Mouse (Mus musculus) heart, postnatal 0 days (tissue): Measurements from ENCODE around the gene Cmya5. TPM values are rescaled to one million over a fixed set of nuclear protein-coding genes. Genes with fewer than 3 reads are reported as not detected.

Experiments used
- ATAC-seq: fragments of 200-750 bp; cut with Nextera tagmentation; 2 replicates; pipeline ENCODE4 v1.8.0; 2017; ENCODE audit warnings: low read depth, moderate number of reproducible peaks, moderate library complexity; ENCODE audit not compliant: insufficient read depth
- DNase-seq: peaks from one replicate; pipeline ENCODE4 v3.0.0-alpha.2; 2016; ENCODE audit warnings: low spot score
- H3K27ac ChIP-seq: fragments of 300-500 bp; sonication (generic); 2 replicates; pipeline ENCODE4 v1.5.1; 2014; ENCODE audit warnings: low read depth, mild to moderate bottlenecking
- H3K27me3 ChIP-seq: fragments of 300-500 bp; sonication (generic); 2 replicates; pipeline ENCODE4 v1.6.1; 2014; ENCODE audit warnings: low read length, mixed read lengths; ENCODE audit not compliant: control insufficient read depth, insufficient read depth
- H3K36me3 ChIP-seq: fragments of 300-500 bp; sonication (generic); replicated peaks from 2 replicates; pipeline ENCODE4 v1.6.1; 2014; ENCODE audit warnings: low read length, mixed read lengths; ENCODE audit not compliant: control insufficient read depth, insufficient read depth
- H3K4me1 ChIP-seq: fragments of 300-500 bp; sonication (generic); 2 replicates; pipeline ENCODE4 v1.6.1; 2014; ENCODE audit warnings: antibody characterized with exemption; ENCODE audit not compliant: control insufficient read depth, insufficient read depth
- H3K4me2 ChIP-seq: fragments of 300-500 bp; sonication (generic); 2 replicates; pipeline ENCODE4 v1.6.1; 2014; ENCODE audit warnings: low read depth, mild to moderate bottlenecking, low read length, moderate library complexity
- H3K4me3 ChIP-seq: fragments of 300-500 bp; sonication (generic); 2 replicates; pipeline ENCODE4 v1.5.1; 2014; ENCODE audit warnings: low read depth, low read length
- H3K9ac ChIP-seq: fragments of 300-500 bp; sonication (generic); replicated peaks from 2 replicates; pipeline ENCODE4 v1.6.1; 2014; ENCODE audit warnings: low read depth, low read length, mixed read lengths
- H3K9me3 ChIP-seq: fragments of 300-500 bp; sonication (generic); replicated peaks from 2 replicates; pipeline ENCODE4 v1.6.1; 2016; ENCODE audit warnings: low read length; ENCODE audit not compliant: control insufficient read depth
- CTCF ChIP-seq: IDR thresholded peaks from 2 replicates; pipeline ENCODE4 v1.5.1; 2016; ENCODE audit warnings: antibody characterized with exemption, control low read depth, low read depth
- EP300 ChIP-seq: IDR thresholded peaks from 2 replicates; pipeline ENCODE4 v1.6.1; 2016; ENCODE audit warnings: antibody characterized with exemption, low read depth
- WGBS: fragments of 180-500 bp; shearing (Covaris S2); extraction: QIAGEN DNeasy Blood & Tissue Kit; methylation state at CpG from one replicate; pipeline ENCODE4 v1.1.7; 2014; 5-methylcytosine and 5-hydroxymethylcytosine counted together
- polyA plus RNA-seq: library from polyadenylated mRNA; unstranded; fragments of >200 nt; fragmentation: Nextera tagmentation; extraction: Ambion mirVana; gene quantifications from 2 replicates; pipeline ENCODE4 v1.2.1, GENCODE M21; 2015
- total RNA-seq: library from RNA; depleted of rRNA; stranded (reverse); fragments of >200 nt; gene quantifications from 2 replicates; pipeline ENCODE4 v1.2.3, GENCODE M21; 2014; ENCODE audit warnings: low replicate concordance

Gene Cmya5
- total and polyA plus RNA-seq, 2 experiments from 2014 or later: 8.3 to 30.7 TPM

DNA sequence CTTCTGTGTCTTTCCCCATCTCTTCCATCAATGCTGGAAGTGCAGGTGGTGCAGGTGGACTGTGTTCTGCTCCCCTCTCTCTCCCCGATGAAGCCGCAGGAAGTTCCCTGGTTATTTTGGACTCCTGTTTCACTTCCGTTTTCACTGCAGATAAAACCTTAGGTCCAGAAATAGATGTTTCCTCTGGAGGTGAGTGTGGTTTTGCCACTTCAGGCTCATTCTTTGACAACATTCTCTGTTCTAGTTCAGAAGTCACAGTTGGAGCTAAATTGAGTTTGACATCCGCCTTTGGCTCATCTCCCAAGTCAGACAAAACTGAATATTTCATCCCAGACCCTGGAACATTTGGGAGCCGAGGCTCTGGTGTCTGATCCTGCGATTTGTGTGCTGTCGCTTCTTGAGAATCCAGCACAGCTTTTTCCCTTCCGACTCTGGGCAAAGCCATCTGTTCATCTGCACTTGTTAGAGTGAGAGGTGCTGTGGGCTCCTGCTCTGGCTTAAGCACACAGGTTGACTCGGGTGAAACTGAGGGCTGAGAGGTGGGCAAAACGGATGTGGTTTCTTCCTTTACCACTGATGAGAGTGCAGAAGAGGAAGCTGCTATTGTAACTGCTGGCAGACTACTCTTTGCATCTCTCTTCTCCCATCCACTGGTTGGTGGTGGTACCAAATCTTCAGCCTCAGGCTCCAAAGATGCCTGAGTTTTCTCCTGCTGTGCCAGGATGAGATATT lies 50.2 kb downstream of the Cmya5 start:
- H3K27me3 ChIP-seq: no peaks in the 10 kb centered on the region
- DNase-seq (peak; percentile 10), ATAC-seq (no peak)
- no peak overlapping the region for H3K4me3 ChIP-seq
- H3K27ac ChIP-seq: peak overlapping the region; percentile 48; the same call in 1 of the 2 replicates
- H3K9ac ChIP-seq: no peak overlapping the region
- WGBS: 39% methylated on average over 10 of the region's 10 CpGs
- H3K9me3 ChIP-seq: no peaks in the 10 kb centered on the region
- peak overlapping the region; percentile 24; the same call in 1 of the 2 replicates for H3K4me2 ChIP-seq
- peaks cover 63% of the 10 kb centered on the region for H3K36me3 ChIP-seq
- peaks cover 11% of the 10 kb centered on the region; the same call in 1 of the 2 replicates for H3K4me1 ChIP-seq
- no peak for TF ChIP-seq CTCF
- TF ChIP-seq EP300: no peak

DNA sequence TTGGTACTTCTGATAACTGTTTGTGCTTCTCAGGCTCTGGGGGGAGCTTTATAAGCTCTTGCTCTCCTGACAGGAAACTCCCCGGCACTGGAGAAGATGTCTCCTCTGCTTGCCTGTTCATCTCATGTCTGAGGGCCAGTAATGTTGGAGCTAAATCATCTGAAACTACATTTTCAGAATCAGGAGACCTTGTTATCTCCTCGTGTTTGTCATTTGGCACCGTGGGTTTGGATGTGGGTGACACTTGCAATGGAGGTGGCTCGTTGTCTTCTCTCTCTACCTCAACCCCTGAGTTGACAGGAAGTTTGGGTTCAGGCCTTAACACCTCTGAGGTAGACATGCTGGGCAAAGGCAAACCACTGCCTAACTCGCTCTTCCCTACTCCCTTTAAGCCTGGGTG lies 50.8 kb downstream of the Cmya5 start:
- TF ChIP-seq EP300 (no peak), CTCF (no peak)
- H3K36me3 ChIP-seq: peaks cover 63% of the 10 kb centered on the region

DNA sequence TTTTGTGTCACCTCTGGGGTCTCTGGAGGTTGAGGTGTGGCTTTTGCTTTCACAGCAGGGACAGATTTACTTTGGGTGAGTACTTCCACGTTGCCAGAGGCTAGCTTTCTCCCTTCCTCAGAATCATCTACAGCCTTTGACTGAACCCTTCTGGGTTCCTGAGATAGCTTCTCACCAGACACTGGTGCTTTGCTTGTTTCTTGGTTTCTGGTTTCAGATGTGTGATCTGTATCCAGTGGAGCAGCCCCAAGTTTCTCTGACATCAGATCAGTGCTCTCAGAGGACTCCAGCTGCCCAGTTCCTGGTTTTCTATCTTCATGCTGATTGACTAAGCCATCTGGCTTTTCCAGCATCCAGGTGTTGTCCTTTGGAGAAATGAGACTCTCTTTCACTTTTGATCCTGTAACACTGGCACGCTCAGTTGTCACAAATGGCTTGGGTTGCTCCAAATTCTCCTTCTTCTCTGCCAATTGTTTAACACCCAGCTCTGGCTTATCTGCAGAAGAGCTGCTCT lies 51.6 kb downstream of the Cmya5 start:
- H3K4me3 ChIP-seq: no peak overlapping the region
- no peak overlapping the region for H3K9ac ChIP-seq
- no peak overlapping the region for H3K4me2 ChIP-seq
- H3K4me1 ChIP-seq: peaks cover 11% of the 10 kb centered on the region; the same call in 1 of the 2 replicates
- no peaks in the 10 kb centered on the region for H3K27me3 ChIP-seq
- no peaks in the 10 kb centered on the region for H3K9me3 ChIP-seq
- peaks cover 61% of the 10 kb centered on the region for H3K36me3 ChIP-seq
- no peak overlapping the region for H3K27ac ChIP-seq
- 80% methylated on average over 2 of the region's 2 CpGs for WGBS
- TF ChIP-seq EP300: no peak
- no peak for TF ChIP-seq CTCF
- DNase-seq (no peak), ATAC-seq (no peak)

More for the DNA sequence above, 50.8 kb downstream of the Cmya5 start:
- Histone ChIP-seq H3K27me3 (no peaks in the 10 kb centered on the region), H3K4me1 (peaks cover 11% of the 10 kb centered on the region; the same call in 1 of the 2 replicates), H3K4me3 (no peak overlapping the region), H3K9me3 (no peaks in the 10 kb centered on the region), H3K9ac (no peak overlapping the region), H3K4me2 (no peak overlapping the region), H3K27ac (no peak overlapping the region)
- ATAC-seq: no peak
- no peak for DNase-seq
- WGBS: 73% methylated on average over 5 of the region's 5 CpGs

DNA sequence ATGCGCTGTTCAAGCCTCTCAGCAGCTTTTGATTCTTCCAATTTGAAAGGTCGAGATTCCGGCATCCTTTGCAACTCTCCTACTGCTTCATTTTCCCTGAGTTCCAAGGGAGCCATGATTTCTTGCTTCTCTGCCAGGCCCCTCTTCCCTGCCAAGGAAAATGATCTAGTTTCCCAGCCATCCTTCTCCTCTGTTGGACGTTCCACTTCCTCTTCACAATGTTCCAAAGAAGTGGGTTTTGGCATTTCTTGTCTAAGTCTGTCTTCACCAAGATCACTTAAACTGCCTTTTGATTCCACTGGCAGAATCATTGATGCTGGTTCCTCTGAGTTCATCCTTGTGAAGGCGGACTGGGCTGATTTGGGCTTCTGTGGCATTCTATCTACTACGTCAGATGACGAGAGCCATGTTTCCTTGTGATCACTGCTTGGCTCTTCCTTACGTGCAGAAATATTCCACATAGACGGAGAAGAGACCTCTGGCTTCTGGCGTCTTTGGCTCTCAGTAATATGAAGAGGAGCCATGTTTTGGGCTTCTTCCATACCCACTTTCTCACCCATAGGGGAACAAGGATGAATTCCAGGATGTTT lies 52.6 kb downstream of the Cmya5 start:
- ATAC-seq (no peak), DNase-seq (no peak)
- TF ChIP-seq EP300: no peak
- no peak for TF ChIP-seq CTCF
- Histone ChIP-seq H3K4me3 (no peak overlapping the region), H3K9ac (no peak overlapping the region), H3K36me3 (peaks cover 52% of the 10 kb centered on the region), H3K9me3 (no peaks in the 10 kb centered on the region), H3K27me3 (no peaks in the 10 kb centered on the region), H3K4me1 (peaks cover 11% of the 10 kb centered on the region; the same call in 1 of the 2 replicates), H3K27ac (no peak overlapping the region), H3K4me2 (no peak overlapping the region)
- WGBS: 86% methylated on average over 10 of the region's 10 CpGs

DNA sequence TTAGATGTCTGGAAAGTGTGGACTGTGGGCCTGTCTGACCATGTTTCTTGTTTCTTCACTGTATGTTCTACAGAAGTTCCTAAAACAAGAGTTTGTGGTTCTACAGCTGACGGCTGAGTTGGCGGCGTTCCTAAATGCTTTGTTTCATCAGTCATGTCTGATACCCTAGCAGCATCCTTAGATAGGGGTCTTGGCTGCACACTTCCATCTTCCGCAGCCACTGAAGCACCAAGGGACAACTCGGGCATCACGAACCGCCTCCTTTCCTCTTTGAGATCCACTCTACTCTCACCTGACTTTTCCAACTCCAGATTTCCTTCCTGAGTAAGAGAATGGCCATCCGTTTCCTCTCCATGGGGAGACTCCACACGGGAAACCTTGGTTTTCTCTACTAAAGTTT lies 53.3 kb downstream of the Cmya5 start:
- peaks cover 11% of the 10 kb centered on the region; the same call in 1 of the 2 replicates for H3K4me1 ChIP-seq
- no peak overlapping the region for H3K9ac ChIP-seq
- peaks cover 52% of the 10 kb centered on the region for H3K36me3 ChIP-seq
- no peak for DNase-seq
- ATAC-seq: no peak
- no peak overlapping the region for H3K4me2 ChIP-seq
- H3K4me3 ChIP-seq: no peak overlapping the region
- TF ChIP-seq CTCF (no peak), EP300 (no peak)
- H3K9me3 ChIP-seq: no peaks in the 10 kb centered on the region
- H3K27me3 ChIP-seq: no peaks in the 10 kb centered on the region
- WGBS: 73% methylated on average over 9 of the region's 9 CpGs
- no peak overlapping the region for H3K27ac ChIP-seq
